Mouse (Mus musculus) cerebellum, adult 18-20 months (tissue): ENCODE measurements at regions not wholly inside any gene's neighbourhood (a gene's known extent, or its start where the extent isn't known, plus 50 kb on each side); places are given as distances from the start of the nearest gene placed in this dataset.
"Not testable (repeated sequence)": the region's sequence is repeated elsewhere in the genome, so short reads cannot be mapped to it uniquely, and the experiment has no call there.

Experiments used
- DNase-seq, 2 experiments: peaks; one replicate each; pipeline ENCODE4 v3.0.0; 2021

- DNase-seq, result not testable (repeated sequence)
Observed at GRCm38 (mm10) chr16:3334355-3334754, 256.5 kb upstream of the Olfr161 start.

GRCm38 (mm10) chr16:3343372-3343771 is 247.5 kb upstream of the Olfr161 start:
- not testable (repeated sequence) for DNase-seq

- DNase-seq, result not testable (repeated sequence)
Observed at GRCm38 (mm10) chr16:3344725-3345380, 246.0 kb upstream of the Olfr161 start.

GRCm38 (mm10) chr16:3349382-3349781 is 241.5 kb upstream of the Olfr161 start:
- DNase-seq, result not testable (repeated sequence)

- DNase-seq, result not testable (repeated sequence)
Observed at GRCm38 (mm10) chr16:3349850-3350547, 240.8 kb upstream of the Olfr161 start.

- DNase-seq, result not testable (repeated sequence)
Observed at GRCm38 (mm10) chr16:3350668-3351507, 240.0 kb upstream of the Olfr161 start.

GRCm38 (mm10) chr16:3351508-3352046 is 239.3 kb upstream of the Olfr161 start:
- DNase-seq, result peak in 1 of 2 experiments; percentile 3
